Mouse (Mus musculus) c-Kit-negative CD71-positive TER-119-positive erythroid progenitor cells, embryonic 14.5 days (primary cell): Measurements from ENCODE around the gene Slc38a7.
"Not testable (repeated sequence)": the region's sequence is repeated elsewhere in the genome, so short reads cannot be mapped to it uniquely, and the experiment has no call there.

Experiments
- DNase-seq: peaks from one replicate; pipeline ENCODE4 v3.0.0-alpha.2; 2013; ENCODE audit warnings: low read depth, low spot score

The Slc38a7 gene

DNA sequence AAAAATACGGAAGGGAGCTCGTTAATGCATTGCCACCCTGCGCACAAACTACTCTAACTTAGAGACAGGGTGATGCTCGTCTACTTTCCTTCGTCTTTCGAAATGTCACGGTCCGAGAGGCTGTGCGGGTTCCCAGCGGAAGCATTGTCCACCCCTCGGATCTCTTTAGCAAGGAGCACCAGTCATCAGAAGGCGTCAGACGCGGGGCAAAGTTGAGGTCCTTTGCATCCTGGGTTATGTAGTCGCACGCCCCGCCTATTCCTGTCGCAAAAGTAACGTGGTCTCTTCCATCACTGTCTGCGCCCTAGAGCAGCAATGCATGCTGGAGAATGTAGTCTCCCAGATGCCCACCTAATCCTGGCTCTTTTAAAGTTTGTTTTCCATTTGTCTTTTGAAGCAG lies 45.5 kb downstream of the Slc38a7 start:
- peak; percentile 78 for DNase-seq

DNA sequence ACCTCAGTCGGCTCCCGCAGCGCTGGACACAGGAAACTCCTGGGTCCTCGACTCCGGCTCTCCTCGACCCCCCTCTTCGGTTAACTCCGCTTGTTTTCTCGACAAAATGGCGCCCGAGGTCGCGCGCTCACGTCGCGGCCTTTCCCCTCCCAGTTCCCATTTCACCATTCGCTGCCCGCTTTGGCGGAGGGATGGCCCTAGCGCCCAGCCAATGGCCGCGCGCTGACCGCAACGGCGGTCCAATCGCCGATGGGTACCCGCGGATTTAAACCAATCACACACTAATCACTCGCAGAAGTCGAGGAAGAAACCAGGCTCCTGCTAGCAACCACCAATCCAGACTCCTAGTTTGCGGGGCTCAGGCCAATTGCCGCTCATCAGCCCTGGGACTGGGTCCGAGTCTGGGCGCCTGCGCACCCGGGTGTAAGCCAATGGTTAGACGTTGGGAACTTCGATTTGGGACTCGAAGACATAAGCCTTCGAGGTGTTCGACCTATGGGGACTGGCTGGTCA lies 46.0 kb downstream of the Slc38a7 start, which contains the start of gene Cnot1:
Gene Cnot1 (minus strand): TSS at position 134 of the 513 bp plus-strand sequence.
- DNase-seq, result peak; percentile 93

GRCm38 (mm10) chr8:95806461-95807191 lies 46.7 kb downstream of the Slc38a7 start:
- peak; percentile 12 for DNase-seq

GRCm38 (mm10) chr8:95805482-95805881 lies 47.9 kb downstream of the Slc38a7 start:
- no peak for DNase-seq

DNA sequence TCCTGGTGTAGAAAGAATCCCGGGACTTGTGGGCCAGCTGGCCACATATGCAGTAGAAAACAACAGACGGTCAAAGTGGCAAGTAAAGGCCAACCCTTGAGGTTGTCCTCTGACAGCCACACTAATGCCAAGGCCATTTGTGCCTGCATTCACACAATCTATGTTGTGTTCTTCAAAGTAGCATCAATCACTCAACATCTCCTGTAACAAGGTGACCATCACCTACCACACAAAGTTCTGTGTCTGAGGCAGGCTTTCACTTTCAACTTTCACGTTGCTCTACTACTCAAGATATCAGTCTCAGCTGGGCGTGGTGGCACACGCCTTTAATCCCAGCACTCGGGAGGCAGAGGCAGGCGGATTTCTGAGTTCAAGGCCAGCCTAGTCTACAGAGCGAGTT lies 51.1 kb downstream of the Slc38a7 start:
- DNase-seq, result no peak

- DNase-seq, result no peak
Measured at GRCm38 (mm10) chr8:95801476-95802064, 51.8 kb downstream of the Slc38a7 start.

DNA sequence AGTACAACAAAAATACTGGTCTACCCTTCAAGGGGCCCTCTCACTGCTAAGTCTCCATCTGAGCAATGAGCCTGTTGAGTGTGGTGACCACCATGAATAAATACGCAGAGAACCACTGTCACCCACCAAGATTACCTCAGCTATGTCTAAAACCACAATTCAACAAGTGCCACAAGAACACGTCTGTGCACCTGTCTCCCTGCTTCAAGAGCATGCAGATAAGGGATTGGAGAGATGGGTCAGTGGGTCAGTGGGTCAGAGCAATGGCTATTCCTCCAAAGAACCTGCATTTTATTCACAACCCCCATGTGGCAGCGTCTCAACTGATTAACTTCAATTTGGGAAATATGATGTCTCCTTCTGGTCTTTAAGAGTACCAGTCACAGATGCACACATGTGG lies 53.0 kb downstream of the Slc38a7 start:
- no peak for DNase-seq

DNA sequence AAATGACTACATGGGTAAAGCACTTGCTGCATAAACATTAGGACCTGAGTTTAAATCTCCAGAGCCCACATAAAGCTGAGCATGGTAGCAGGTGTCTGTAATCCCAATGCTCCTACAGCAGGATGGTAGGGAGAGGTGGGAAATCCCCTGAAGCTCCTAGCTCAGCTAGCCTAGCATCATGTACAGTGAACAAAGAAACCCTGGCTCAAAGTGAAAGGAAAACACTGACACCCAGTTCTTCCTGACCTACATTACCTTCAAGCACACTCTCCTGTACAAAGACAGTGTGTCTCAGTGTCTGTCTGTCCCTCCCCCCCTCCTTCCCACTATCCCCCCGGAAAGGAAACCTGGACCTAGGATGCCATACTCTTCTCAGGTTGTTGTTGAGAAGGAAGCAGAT lies 53.4 kb downstream of the Slc38a7 start:
- DNase-seq, result no peak

- no peak for DNase-seq
Measured at GRCm38 (mm10) chr8:95799117-95799516, 54.2 kb downstream of the Slc38a7 start.

- not testable (repeated sequence) for DNase-seq
Measured at GRCm38 (mm10) chr8:95795333-95796061, 57.8 kb downstream of the Slc38a7 start.
